Mouse (Mus musculus) ovary, postnatal 36 days (tissue): ENCODE results near the gene Ankrd22.

Experiments
- DNase-seq: peaks from one replicate; pipeline ENCODE4 v3.0.0; 2022; ENCODE audit warnings: low spot score, mixed read lengths

Ankrd22 gene

DNA sequence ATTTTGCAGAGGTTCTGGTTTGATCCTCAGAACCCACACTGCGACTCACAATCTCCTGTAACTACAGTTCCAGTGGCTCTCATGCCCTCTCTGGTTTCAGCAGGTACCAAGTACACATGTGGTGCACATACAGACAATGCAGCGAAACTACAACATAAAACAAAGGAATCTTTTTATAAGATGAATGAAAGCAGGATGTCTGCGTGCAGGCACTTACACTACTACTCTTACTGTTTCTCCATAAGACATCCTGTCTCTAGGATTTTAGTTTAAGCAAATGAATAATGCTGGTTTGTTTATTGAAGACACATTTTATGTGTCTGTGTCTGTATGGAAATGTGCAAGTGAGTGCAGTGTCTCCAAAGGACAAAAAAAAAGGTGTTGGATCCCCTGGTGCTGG lies 15.4 kb upstream of the Ankrd22 start:
- no peak for DNase-seq

- DNase-seq, result no peak
Observed at GRCm38 (mm10) chr19:34180316-34180715, 14.5 kb upstream of the Ankrd22 start.

GRCm38 (mm10) chr19:34179136-34179535 lies 13.3 kb upstream of the Ankrd22 start:
- DNase-seq, result no peak

GRCm38 (mm10) chr19:34174004-34174403 lies 8.2 kb upstream of the Ankrd22 start:
- DNase-seq, result no peak

DNA sequence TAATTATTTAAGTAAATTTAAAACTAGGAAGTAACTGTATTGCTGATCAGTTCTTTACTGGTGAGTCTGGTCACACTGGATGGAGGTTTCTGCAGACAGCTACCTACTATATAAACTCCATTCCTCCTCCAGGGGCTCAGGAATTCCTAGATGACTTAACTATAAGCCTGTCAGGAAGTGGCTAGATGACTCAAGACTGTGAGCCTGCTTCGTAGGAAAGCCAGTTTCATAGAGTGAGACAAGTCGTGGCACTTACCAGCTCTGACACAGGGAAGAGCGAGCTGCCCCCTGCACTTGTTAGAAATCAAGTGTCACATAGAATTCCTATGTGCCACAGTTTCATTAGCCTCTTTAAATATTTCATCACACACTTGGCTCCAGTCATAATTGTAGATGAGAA lies 5.3 kb upstream of the Ankrd22 start:
- no peak for DNase-seq

GRCm38 (mm10) chr19:34169121-34169520 lies 3.3 kb upstream of the Ankrd22 start:
- no peak for DNase-seq

GRCm38 (mm10) chr19:34167896-34168661 lies 2.2 kb upstream of the Ankrd22 start:
- no peak for DNase-seq

DNA sequence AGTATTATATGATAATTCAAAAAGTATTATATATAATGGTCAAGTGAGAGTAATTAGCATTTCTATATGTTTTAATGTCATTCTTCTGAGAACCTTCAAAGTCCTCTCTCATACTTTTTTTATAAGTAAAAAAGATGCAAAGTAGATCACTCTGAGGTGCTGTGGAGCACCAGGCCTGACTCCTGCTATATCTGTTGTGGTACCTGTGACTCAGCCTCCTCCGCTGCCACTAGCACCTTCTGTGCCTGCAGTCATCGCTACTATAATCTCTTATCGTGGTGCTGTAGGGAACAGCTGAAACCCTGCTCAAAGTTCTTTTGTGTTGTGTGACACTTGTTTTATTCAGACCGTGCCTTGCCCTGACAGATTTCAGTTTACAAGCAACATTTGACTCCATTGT lies 533 bp upstream of the Ankrd22 start:
- no peak for DNase-seq

DNA sequence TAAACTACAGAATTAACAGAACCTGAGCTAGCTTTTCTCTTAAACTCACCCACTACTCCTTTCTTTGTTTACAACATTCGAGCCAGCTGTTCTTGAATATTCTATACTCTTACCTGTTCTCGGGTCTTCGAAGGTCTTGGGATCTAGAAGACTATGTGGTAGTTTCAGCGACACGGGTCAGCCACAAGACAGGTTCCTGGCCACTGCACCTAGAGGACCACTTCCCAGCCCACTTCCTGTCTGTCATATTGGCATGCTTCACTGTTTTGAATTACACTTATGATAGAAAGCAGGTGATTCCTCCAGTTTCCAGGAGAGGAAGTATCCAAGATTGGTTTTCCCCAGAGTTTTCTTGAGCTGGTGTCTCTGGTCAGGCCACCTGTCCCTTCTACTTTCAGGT lies 3.2 kb downstream of the Ankrd22 start:
- DNase-seq, result no peak

DNA sequence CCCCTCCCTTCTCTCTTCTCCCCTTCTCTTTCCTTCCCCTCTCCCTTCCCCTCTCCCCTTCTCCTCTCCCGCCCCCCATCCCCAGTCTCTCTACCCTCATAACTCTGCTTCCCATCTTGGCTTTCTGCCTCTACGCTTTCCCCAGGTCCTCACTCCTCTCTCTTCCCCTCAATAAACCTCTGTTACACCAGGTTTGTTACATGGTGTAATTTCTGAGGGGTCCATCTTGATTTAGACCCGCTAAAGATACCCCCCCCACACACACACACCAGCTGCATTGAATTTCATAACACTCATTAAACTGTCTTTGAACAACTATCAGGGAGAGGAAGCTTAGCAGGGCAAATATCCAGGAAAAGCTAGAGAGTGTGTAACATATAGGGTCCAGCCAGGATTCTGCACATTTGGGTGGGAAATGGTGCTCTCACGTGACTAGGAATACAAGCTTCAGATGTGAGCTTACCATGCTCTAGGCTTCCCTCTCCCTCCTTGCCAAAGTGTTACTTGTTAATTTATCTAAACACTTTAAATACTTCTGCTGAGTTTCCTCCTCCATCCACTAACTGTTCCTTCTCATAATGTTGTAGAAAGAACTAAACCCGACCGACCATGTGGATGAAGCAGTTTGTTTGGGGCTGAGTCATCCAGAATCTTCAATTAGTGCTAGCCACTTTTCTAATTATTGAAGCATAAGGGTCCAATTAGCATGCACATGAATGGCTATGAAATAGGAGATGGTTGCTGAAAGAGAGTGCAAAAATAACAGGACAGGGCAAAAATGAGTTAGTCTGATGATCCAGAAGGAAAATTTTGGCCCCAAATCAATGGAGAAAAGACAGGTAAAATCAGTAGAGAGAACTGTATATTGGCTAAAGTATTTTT lies 12.3 kb downstream of the Ankrd22 start:
- no peak for DNase-seq

- DNase-seq, result no peak
Observed at GRCm38 (mm10) chr19:34151909-34152308, 13.9 kb downstream of the Ankrd22 start.

DNA sequence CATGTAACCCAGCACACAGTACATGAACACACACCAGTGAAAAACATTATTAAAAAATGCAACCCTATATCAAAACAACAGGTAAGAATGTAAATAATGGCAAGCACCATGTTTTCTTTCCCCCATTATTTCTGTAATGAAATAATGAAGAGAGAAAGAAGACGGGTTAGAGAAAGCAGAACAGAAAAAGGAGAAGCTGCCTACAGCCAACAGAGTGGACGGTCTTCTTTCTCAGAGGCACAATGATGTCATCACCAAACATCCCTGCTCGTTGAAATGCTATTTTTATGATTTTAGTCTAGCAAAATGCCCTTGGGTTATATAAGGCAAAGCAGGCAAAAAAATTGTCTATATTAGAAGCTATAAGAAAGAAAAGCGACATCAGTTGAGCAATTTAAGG lies 17.4 kb downstream of the Ankrd22 start:
- no peak for DNase-seq

DNA sequence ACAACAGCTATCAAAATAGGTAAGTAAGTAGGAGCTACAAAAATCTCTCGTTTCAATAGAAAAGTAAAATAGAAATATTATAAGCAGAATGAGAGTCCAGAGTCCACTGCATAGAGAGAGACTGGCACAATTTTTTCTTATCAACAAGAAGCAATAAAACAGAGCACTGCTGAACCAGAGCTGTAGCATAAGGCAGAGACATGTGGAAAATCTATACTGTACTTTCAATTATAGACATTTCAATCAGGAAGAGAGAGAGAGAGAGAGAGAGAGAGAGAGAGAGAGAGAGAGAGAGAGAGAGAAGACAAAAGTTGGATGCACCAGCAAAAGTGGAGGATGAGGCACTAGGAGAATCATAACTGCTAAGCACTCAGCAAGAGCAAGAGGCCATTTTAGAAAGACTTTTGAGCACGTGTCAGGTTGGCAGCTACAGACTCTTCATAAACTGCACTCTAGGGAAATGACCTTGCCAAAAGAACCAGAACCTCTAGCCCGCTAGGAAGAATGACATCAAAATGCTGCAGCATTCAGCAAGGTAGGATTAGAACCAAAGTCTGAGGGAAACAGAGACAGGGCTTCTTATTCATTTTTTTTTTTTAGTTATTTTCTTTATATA lies 26.3 kb downstream of the Ankrd22 start:
- DNase-seq, result no peak

DNA sequence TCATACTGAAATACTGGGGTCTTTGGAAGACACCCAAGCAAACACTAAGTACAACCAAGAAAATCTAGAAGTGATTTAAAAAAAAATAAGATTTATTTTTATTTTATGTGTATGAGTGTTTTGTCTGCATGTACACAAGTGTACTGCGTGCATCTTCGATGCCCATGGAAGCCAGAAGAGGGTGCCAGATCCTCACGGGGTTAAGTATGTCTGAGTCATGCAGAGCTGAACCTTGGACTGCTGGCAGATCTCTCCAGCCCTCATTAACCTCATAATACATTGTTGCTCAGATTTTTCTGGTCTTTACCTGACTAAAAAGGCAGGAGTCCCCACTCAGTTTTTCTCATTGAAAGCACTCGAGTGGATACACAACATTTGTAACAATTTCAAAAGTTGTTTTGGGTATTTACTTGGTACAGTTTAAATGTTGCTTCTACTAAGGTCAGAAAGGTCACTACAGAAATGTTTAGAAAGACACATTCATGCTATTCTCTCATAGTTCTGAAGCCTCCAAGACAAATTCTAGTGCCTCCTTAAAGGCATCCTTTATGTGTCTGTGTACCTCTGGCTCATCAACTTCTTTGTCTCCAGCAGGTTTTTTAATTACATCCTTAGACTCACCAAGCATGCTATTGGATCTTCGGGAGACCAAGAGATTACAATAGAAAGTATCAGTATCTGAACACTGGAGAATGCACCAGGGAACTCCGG lies 27.0 kb downstream of the Ankrd22 start:
- no peak for DNase-seq

- DNase-seq, result no peak
Observed at GRCm38 (mm10) chr19:34120107-34120731, 45.6 kb downstream of the Ankrd22 start.

GRCm38 (mm10) chr19:34119653-34120052 lies 46.2 kb downstream of the Ankrd22 start:
- no peak for DNase-seq

DNA sequence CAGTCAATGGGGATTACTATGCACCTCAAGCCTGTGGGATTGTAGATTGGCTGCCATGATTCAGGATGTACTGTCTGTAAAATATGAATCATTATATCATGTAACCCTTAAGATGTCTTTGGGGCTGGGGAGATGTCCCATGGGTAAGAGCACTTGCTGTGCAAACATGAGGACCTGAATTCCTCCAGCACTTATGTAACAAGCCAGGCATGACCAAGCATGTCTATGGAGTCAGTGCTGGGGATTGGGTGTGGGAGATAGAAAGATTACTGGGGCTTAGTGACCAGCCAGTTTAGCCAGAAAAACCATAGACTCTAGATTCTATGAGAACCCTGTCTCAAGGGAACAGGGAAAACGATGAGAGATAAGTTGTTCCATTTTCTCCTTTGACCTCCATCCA lies 46.8 kb downstream of the Ankrd22 start:
- no peak for DNase-seq

DNA sequence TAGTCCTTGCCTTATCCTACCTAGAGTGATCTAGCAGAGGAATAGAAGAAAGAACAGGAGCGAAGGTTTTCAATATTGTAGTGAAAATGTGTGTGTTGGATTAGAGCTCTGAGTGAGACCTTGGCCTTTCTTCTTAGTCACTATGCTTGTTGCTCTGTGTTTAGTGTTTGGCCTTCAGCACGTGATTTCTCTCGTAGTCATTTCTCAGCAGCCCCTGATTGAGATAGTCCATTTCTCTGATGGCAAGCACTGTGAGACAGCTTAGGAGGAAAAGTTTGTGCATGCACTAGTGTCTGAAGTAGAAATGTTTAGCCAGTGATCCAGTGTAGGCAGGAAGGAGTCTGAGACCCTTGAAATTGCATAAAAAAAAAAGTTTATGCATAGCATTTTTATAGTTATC lies 61.0 kb downstream of the Ankrd22 start:
- DNase-seq, result no peak

GRCm38 (mm10) chr19:34101888-34102287 lies 64.0 kb downstream of the Ankrd22 start:
- DNase-seq, result no peak

DNA sequence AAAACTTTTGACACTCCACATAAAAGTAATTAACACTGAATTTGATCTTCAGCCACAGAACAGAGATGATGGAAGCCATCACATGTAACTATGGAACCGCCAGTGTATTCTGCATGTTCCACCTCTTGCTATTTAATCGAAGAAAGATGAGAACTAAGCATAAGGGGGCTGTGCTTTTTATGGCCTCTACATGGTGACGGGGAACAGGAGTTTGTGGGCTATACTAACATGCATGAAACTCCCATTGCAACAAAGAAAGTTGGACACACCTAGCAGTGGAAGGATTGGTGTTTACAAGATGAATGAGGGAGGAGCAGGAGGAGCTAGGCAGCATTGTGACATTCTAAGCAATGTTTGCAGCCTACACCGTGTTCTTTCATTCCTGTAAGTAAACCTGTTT lies 65.2 kb downstream of the Ankrd22 start, which contains the start of gene Lipm:
Lipm (plus strand) TSS at position 301 of the 400 bp plus-strand sequence.
- no peak for DNase-seq

DNA sequence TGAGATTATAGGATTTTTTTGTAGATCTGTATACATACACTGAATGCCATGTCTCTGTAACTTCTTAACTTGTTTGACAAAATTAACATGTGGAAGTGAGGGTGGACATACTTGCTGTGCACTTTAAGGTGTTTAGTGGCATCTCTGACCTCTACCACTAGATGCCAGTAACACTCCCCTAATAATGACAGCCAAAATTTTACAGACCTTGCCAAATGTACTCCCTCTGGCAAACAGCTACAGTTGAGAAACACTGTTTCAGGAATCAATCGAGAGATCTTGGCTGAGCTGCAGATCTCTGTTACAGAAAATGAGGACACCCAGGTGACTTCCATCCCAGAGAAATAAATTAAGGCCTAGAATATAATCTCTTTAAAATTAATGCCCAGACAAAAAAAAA lies 69.6 kb downstream of the Ankrd22 start:
- DNase-seq, result no peak

- no peak for DNase-seq
Observed at GRCm38 (mm10) chr19:34095381-34095780, 70.5 kb downstream of the Ankrd22 start.
